Mouse (Mus musculus) spleen, postnatal 10 days (tissue): ENCODE data around the gene Arrb1.
A peak's percentile ranks its signal among the peaks of the same experiment; 100 is the strongest.

Experiments
- DNase-seq, 2 experiments: peaks; one replicate each; pipeline ENCODE4 v3.0.0; 2021 to 2022; ENCODE audit warnings: low spot score in 2 of 2

Gene Arrb1

DNA sequence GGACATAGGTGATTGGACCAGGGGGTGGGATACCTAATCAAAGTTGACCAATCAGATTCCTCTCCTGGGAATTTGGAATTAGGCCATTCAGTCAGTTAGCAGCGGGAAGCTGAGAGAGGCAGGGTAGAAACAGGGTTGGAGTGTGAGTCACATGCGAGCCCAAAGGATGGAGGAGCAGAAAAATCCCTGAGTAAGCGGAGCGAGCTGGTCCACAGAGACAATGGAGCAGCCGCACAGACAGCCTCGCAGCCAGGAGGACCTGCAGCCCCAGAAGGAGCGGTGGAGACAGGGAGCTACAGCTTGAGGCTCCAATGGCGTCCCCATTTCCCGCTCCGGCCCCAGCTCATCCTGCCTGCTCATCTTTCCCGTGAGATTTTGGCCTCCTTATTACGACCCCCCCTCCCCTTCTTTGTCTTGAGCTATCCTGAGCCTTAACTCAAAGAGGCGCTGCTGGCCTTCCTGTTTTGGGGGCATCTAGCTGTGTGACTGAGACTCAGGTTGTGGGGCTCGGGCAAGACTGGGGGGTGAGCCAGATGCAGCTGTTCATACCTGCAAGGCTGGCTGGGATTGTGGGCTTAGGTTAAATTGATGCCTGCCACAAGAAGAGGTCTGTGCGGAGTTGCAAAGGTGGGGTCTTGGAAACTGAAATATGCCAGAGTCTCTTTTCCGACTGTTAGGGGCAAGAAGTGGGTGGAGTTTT is 44.4 kb downstream of the Arrb1 start:
- DNase-seq = no peak

GRCm38 (mm10) chr7:99580247-99580646 is 45.0 kb downstream of the Arrb1 start:
- DNase-seq = no peak

DNA sequence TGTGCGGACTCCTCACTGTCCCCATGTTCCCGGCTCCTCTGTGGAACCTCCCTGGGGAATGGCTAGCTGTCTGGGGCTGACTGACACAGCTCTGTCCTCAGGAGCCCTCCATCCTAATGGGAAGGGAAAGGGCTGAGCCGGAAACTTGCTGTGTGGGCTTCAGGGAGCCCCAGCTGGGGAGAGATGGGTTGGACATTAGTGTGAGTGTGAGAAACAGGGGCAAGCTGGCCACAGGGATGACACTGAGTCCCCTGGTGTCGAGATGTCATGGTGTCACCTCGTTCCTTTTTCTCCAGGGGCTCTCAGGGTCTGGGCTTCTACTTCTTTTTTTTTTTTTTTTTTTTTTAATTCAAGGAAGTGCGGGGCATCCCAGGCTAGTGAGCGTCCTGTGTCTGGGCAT is 47.0 kb downstream of the Arrb1 start:
- no peak for DNase-seq

DNA sequence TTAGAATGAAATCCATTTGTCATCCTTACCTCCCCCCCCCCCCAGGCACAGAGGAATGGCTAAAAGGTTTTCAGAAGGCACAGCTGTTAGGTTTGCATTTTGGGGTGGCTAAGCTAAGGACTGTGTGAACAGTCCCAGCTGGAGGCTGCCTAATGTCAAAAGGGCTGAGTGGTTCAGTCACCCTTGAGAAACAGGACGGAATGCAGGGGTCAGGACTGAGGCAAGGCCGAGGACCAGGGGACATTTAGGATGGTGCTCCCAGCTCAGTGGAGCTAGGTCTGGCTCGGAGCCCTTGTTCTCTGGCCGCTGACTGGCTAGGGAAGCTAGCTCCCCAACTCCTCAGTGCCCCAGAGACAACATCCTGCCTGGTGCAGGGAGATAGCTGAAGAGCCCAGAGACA is 47.6 kb downstream of the Arrb1 start:
- DNase-seq = no peak

GRCm38 (mm10) chr7:99583625-99584024 is 48.4 kb downstream of the Arrb1 start:
- no peak for DNase-seq

DNA sequence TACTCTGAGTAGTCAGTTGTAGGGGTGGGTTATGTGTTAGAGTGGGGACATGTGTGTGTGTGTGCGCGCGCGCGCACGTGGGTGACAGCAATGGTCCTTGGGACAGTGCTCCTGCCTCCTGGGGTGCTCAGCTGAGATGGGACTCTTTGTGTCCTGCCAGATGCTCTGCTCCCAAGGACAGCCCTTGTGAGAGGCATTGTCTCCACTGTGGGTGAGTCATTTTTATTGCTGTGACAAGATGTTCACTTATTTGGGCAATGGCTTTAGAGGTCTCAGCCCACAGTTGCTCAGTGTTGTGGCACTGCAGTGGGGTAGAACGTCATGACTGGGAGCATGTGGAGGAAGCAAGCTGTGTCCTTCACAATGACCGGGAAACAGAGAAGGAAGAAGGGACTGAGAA is 50.7 kb downstream of the Arrb1 start:
- no peak for DNase-seq

DNA sequence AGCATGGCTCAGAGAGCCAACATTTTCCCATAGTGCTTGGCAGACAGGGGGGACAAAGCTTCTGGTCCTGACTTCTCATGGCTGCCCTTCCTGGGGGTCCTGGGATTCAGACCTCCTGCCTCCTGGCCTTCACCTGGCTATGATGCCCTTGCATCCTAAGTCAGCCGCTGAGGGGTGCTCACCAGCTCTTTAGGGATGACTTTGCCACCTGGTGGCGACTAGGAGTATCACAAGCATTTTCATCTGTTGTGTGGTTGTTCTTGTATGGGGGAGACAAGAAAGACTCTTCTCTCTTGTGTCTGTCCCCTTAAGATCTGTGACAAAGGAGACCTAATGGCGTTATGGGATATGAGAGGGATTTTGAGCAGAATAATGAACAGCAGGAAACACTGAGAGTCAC is 54.8 kb downstream of the Arrb1 start:
- DNase-seq = peak; percentile 80 to 89

- DNase-seq = no peak
Measured at GRCm38 (mm10) chr7:99590646-99591045, 55.4 kb downstream of the Arrb1 start.

- DNase-seq = peak in 1 of 2 experiments; percentile 50
Measured at GRCm38 (mm10) chr7:99592669-99593068, 57.4 kb downstream of the Arrb1 start.

GRCm38 (mm10) chr7:99593868-99594803 is 58.9 kb downstream of the Arrb1 start:
- peak; percentile 75 to 91 for DNase-seq

- no peak for DNase-seq
Measured at GRCm38 (mm10) chr7:99598722-99599121, 63.5 kb downstream of the Arrb1 start.

DNA sequence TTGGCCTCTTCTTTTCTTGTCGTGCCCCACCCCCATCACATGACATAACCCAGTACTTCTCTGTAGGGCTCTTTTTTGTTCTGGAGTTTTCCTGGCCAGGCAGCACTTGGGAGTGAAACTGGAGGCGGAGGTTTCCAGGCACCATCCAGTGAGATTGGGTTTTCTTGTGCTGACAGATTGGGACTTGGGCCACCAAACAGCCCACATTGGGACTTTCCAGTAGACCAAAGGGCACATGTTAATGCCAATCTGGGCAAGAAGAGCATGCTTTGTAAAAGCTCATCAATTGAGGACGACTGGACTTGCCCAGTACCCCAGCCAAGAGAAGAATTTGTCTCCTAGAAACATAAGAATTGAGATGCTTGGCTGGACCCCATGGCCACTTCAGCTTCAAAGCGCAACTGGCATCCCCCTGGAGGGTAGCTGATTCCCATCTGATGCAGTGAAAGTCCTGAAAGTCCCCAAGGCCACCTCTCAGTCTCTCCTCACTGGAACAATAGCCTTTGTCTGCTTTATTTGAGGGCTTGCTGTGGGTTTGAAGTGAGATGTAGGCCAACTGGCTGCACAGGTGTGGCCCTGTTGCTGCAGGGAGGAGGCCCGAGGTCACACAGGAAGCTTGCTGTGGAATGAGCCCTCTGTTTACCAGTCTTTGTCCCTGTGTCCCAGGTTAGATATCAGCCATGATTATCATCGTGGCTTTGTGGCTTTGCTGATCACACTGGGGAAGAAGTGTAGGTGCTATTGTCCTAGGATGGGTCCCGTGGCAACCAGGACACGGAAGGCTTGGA is 68.8 kb downstream of the Arrb1 start:
- DNase-seq = no peak

DNA sequence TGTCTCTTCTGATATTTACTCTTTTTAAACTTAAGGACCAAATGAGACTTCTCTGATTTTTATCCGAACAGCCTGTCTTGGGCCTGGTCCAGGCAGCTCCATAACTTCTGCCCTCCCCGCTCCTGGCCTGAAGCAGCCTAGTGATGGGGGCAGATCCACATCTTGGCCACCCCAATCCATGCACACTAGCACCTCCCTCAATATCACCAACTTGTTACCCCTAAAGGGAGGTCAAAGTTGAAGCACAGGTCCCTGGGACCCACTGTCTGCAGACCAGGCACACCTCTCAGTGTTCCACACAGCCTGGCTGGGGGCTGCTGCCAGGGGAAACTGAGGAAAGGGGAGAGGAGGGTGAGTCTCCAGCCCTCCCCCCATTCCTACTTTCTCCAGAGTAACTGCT is 69.8 kb downstream of the Arrb1 start:
- no peak for DNase-seq

GRCm38 (mm10) chr7:99606303-99606702 is 71.0 kb downstream of the Arrb1 start:
- no peak for DNase-seq

DNA sequence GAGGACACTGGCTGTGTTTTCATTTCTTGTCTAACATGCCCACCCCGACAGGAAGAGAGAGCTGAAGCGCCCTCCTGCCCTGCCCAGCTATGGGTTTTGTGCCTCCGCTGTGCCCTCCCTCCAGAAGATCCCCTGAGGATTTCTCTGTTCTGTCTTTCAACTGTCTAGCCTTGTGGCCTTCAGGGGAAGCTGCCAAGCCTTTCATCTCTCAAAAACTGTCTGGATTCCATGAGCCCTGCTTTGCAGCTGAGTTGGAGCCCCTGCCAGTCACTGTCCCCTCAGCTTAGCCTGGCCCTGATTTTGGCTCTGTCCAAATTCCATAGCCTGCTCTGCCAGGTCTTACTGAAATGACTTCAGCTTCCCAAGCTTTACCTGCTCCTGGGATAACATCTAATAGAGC is 71.5 kb downstream of the Arrb1 start:
- no peak for DNase-seq

DNA sequence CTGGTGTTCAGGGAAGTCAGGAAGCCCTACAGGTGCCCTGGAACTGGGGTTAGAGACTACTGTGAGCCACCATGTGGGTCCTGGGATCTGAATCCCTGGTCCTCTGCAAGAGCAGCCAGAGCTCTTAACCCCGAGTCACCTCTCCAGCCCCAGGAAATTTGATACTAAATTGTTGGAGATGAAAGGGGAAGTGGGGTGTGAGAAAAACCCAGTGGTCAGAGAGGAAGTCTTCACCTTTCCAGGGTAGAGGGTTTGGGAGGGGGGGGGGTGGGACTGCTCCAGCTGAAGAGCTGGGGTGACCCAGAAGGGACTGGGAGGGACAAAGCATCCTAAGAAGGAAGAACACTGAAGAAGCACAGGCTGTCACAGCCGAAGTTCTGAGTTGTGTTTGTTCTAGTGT is 72.4 kb downstream of the Arrb1 start:
- no peak for DNase-seq

- no peak for DNase-seq
Measured at GRCm38 (mm10) chr7:99618264-99618663, 83.0 kb downstream of the Arrb1 start.

- peak in 1 of 2 experiments; percentile 67 for DNase-seq
Measured at GRCm38 (mm10) chr7:99618860-99619259, 83.6 kb downstream of the Arrb1 start.

DNA sequence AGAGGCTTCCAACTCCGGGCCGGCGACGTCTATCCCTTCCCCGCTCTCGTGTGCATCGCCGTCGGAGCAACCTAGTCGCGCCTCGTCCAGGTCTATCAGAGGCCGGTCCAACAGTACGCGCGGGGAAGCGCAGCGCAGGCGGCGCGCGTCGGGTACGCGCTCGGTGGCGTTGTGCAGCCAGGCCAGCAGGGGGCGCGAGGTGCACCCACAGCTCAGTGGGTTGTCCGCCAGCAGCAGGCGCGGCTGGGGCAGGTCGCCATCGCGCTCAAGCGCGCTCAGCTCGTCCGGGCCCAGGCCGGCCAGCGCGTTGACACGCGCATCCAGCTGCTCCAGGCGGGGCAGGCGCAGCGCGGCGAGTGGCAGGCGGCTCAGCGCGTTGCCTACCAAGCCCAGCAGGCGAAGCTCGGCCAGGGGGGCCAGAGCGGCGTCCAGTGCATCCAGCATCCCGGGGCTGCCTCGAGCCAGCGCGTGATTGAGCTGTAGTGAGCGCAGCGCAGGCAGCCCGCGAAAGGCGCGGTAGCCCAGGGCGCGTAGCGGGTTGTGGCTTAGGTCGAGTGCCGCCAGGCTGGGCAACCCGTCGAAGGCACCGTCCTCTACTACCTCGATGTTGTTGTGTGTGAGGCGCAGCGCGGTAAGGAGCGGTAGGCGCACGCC is 90.6 kb downstream of the Arrb1 start:
- DNase-seq = peak; percentile 81 to 89

- DNase-seq = no peak
Measured at GRCm38 (mm10) chr7:99626376-99627270, 91.4 kb downstream of the Arrb1 start, which contains the start of gene Tpbgl. Gene Tpbgl, minus strand, starts transcription at chr7:99627103.

- DNase-seq = no peak
Measured at GRCm38 (mm10) chr7:99627366-99627765, 92.1 kb downstream of the Arrb1 start.
